Mouse (Mus musculus): Measurements from ENCODE around the gene Dcx.
A peak's percentile ranks its signal among the peaks of the same experiment; 100 is the strongest.

Gene Dcx

DNA sequence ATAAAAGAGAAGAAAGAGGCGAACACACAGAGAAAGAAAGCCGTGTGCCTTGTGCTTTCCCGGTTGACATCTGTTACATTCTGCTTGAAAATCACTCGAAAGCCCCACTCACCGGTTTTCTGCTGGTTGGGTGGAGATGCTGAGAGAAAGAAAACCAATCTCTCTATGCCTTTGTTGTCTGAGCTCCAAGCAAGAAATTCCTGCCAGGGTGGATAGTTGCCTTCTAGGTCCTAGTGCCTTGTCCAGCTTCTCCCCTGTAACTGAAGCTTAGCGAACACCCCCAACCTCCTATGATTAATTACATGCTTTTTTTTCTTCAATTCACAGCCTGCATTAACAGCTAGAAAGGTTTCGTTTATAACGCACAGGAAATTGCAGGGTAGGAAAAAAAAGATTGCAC, at the start of gene Dcx:
Gene Dcx, minus strand, starts transcription at position 354 of the 400 bp plus-strand sequence.
- no peak for DNase-seq (ENCODE audit: low spot score)

- DNase-seq (ENCODE audit: low spot score), result no peak
These were observed 33.1 kb upstream of the Dcx start for GRCm38 (mm10) chrX:143966249-143966648.

DNA sequence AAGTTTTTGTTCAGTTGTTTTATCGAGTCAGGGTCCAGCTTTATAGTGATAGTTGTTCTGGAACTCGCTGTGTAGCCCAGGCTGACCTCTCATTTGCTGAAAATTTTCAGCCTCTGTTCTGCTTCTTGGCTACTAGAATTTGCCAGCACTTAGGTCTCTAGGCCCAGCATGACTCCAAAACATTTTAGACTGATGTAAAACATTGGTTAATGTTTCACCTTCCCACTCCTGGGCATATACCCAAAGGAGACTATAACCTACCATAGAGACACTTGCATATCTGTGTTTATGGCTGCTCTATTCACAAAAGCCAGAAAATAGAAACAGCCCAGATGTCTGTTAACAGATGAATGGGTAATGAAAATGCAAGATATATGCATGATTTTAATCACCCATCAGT, 560 bp upstream of the Dcx start:
- DNase-seq (ENCODE audit: low spot score), result no peak

DNA sequence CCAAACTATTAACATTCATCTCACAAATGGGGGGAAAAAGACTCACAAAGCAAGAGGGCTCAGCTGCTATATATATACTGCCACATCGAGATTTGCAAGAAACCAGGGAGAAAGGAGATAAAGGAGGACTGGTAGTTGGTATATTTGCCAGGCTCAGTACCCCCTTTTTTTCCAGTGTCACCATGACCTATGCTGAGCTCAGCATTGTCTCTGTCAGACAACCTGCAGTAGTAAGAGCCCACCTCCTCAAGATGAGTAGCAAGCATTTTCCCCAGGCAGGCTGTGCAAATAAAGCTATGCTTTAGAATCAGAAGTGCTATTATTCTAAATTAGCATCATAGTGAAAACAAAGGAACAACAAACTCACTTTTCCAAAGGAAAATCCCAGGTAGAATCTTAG, 581 bp downstream of the Dcx start:
- no peak for DNase-seq (ENCODE audit: low spot score)

GRCm38 (mm10) chrX:143931400-143932185, 1.5 kb downstream of the Dcx start:
- DNase-seq (ENCODE audit: low spot score), result no peak

GRCm38 (mm10) chrX:143922070-143922469, 11.0 kb downstream of the Dcx start:
- no peak for DNase-seq (ENCODE audit: low spot score)

- no peak for DNase-seq (ENCODE audit: low spot score)
These were observed 26.2 kb downstream of the Dcx start for GRCm38 (mm10) chrX:143906699-143907471.

DNA sequence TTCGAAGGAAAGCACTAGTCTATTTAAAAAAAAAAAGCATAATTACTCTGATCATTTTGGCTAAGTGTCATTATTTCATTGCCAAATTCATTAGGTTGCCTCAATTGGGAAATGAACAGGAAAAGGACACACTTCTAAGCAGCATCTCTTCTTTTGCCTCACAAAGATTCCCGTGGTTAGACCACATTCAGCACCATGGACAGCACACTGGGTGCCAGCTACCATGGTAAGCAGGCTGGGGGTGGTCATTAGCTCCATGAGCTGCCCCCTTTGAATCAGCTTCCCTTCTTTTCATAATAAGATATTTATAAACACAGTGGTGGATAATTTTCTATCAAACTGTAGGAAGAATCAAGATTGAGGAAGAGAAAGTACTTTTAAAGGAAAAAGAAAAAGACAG, 28.4 kb downstream of the Dcx start:
- peak; percentile 0 for DNase-seq (ENCODE audit: low spot score)

GRCm38 (mm10) chrX:143902300-143902699, 30.8 kb downstream of the Dcx start:
- no peak for DNase-seq (ENCODE audit: low spot score)

DNA sequence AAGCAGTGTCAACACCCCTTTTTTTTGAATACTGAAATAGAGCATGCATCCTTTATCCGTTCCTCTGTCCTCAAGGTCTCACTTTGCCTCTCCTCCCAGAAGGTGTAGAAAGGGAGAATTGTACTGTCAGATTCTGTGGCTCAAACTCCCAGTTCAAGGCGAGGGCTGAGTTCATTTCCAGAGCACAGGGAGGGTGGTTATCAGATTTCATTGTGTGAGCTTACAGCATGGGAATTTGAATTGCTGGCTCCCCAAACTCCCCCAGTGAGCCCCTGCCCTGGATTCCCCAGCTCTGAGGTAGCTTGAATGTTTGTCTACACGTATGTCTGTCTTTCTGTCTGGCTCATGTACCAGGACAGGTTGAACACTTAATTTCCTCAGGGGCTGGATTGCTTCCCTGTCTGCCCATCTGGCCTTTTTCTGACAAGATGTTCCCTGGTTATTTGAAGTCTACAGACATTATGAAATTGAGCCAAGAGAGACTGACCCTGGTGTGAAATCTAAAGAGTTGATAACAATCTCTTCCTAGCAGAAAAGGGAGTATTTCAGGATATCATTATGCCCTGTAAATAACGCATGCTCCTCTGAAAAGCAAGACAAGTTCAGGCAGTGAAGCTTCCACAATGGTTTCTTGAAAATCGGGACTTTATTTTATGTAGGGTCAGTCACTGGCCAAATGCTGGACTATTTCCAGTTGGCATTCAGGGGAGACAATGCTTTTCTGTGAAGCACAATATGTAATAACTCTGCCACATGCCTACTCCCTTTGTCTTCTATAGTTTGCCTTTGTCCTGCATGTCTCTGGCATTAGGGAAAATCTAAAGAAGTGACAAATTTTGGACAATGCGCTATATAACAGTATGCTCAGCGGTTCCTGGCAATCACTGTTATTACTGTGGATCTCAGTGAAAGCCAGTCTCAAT, 35.5 kb downstream of the Dcx start:
- no peak for DNase-seq (ENCODE audit: low spot score)

- no peak for DNase-seq (ENCODE audit: low spot score)
These were observed 36.2 kb downstream of the Dcx start for GRCm38 (mm10) chrX:143896936-143897335.

- DNase-seq (ENCODE audit: low spot score), result no peak
These were observed 39.9 kb downstream of the Dcx start for GRCm38 (mm10) chrX:143893180-143893579.

- DNase-seq (ENCODE audit: low spot score), result no peak
These were observed 47.3 kb downstream of the Dcx start for GRCm38 (mm10) chrX:143885765-143886164.

GRCm38 (mm10) chrX:143884953-143885352, 48.2 kb downstream of the Dcx start:
- DNase-seq (ENCODE audit: low spot score), result no peak

DNA sequence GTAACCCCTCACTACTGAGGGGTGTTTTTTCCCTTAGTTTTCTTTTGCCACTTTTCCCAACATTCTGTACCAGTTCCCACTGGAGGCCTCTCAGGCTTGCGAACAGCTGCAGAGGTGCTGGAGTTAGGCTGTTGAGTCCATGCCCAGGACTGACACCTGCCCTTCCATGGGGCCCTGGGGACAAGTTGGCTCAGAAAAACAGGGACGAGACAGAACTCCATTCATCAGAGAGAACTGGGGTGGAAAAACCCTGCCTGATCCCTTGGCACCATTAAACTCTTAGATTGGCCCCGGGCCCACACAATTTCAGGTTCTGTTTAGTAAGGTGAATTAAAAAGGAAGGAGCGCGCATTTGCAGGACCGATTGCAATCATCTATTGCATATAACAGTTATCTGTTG, 48.8 kb downstream of the Dcx start:
- DNase-seq (ENCODE audit: low spot score), result no peak

GRCm38 (mm10) chrX:143881806-143882468, 51.2 kb downstream of the Dcx start:
- no peak for DNase-seq (ENCODE audit: low spot score)

DNA sequence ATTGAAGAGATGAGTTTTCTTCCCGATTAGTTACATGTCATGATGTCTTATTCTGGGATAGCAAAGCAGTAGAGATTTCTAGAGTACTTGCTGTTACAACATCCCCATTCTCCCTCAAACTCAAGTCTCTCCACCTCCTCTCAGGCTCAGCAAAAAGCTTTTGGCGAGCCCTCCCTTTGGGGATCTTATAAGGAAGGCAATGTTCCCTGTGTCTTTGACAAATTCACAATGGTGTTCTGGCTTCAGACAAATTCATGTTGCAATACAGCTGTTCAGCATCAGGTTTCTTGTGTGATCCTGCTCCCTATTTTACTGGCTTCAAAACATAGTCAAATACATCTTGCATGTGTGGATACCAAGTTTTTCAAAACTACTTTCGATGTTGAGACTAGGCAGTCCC, 53.5 kb downstream of the Dcx start:
- DNase-seq (ENCODE audit: low spot score), result no peak

GRCm38 (mm10) chrX:143867129-143867664, 65.9 kb downstream of the Dcx start:
- DNase-seq (ENCODE audit: low spot score), result no peak

DNA sequence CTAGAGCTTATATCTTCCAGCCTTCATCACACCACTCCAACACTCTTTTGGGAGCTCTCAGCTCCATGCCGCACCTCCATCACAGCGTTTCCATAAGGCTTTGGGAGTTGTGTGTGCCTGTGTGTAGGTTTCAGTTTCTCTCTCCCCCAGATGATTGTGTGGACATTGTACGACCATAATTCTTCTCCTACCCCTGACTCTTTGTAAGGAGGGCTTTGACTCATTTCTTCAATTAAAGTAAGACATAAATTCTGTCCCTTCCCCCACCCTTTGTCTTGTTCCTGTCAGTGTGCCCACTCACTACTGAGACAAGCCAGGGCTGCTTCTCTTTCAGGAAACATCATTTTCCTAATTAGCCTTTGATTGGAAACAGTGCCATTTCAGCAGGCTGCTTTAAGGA, 81.8 kb downstream of the Dcx start:
- no peak for DNase-seq (ENCODE audit: low spot score)

DNA sequence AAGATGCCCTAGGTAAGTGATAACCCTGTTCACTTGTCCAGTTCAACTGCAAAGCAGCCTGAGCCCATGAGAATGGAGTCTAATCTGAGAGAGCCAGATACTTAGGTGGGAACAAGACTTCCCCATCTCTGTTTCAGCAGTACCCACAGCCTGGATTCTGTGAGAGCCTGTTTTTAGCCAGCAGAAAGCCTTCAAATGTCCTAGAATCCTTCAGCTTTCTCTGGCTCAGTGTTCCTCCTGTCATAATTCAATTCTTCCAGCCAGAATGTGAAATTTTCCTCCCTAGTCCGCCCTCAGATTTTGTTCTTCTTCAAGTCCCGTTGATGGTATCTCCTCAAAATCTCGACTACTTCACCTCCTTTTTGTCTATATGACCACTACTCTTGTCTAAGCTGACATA, 83.1 kb downstream of the Dcx start:
- DNase-seq (ENCODE audit: low spot score), result no peak

DNA sequence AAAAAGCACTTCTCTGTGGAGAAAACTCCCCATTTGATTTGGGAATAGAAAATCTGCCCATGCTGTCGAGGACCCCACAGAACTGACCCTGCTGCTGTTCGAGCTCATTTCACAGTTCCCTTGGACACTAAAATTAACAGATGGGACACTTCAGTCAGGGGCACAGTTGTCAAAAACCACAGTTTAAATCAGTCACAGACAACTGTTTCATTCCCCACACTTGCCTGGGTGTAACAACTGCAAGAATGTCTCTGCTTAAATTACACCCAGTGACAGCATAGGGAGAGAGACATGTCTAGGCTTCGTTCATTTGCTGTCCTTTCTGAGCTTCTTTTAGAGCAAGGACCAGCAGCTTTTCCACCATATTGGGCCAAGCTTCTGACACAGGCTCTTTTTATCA, 86.5 kb downstream of the Dcx start:
- no peak for DNase-seq (ENCODE audit: low spot score)

DNA sequence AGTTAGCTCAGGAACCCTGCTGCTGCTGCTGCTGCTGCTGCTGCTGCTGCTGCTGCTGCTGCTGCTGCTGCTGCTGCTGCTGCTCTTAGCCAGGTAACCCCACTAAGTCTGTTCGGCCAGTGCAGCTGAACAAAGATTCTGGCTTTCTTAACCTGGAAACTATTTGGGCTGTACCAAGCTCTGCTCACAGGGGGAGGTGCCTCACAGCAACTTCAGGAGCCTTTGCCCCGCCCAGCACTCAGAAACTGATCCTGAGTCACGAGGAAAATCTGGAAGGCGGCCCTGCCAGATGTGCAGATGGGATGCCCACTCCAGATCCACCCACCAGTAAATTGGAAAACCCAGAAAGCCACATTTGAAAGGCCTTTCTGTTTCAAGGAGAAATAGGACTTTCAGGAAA, 105.9 kb downstream of the Dcx start, which contains the start of gene Capn6:
Gene Capn6, minus strand, starts transcription at position 203 of the 400 bp plus-strand sequence.
- DNase-seq (ENCODE audit: low spot score), result no peak

All from c-Kit-positive CD71-positive TER-119-positive erythroid progenitor cells, embryonic 14.5 days (primary cell).